Comparison of ENCODE assay signal across 8 mouse cellular contexts in genomic region chr5:88675443-88676387, GRCm38 (mm10). TPM values are rescaled to one million over a fixed set of nuclear protein-coding genes. Genes with fewer than 3 reads are reported as not detected.
A peak's percentile ranks its signal among the peaks of the same experiment; 100 is the strongest.
DNase-seq lines count a peak whose midpoint lies in the region; ATAC-seq and TF ChIP-seq lines count a peak whose summit lies in the region.

Gene Grsf1 (minus strand): TSS chr5:88676171.

- H3K9me3 ChIP-seq in G1E (replicated peaks), result no peaks in the 10 kb centered on the region
- H3K9me3 ChIP-seq in forebrain, postnatal 0 days (ENCODE audit: low read length), result no peaks in the 10 kb centered on the region
- no peaks in the 10 kb centered on the region for H3K9me3 ChIP-seq in lung, embryonic 16.5 days (ENCODE audit: control insufficient read depth, low read length)

- peak; percentile 89 for DNase-seq in G1E (ENCODE audit: low spot score)
- peak; percentile 94 to 96 for DNase-seq in cerebellum, adult 18-20 months
- peak; percentile 91 for DNase-seq in forebrain, postnatal 0 days
- peak; percentile 93 for DNase-seq in heart, postnatal 4 days
- DNase-seq in layer of hippocampus, adult 9-10 months (ENCODE audit: low spot score), result peak; percentile 38
- peak; percentile 72 for DNase-seq in ovary, postnatal 10 days (ENCODE audit: low spot score)
- DNase-seq in thymus, postnatal 10 days (ENCODE audit: low spot score in 2 of 2), result peak; percentile 88 to 92

- peak within 1 kb of the TSS; percentile 97 for H3K9ac ChIP-seq in forebrain, postnatal 0 days
- H3K9ac ChIP-seq in lung, embryonic 16.5 days (ENCODE audit: low read length), result peak within 1 kb of the TSS; percentile 96

- peak; percentile 76 for ATAC-seq in G1E (ENCODE audit: extremely low read depth, insufficient number of reproducible peaks, low FRiP score, poor library complexity, severe bottlenecking)
- peak; percentile 94 for ATAC-seq in forebrain, postnatal 0 days
- peak; percentile 93 for ATAC-seq in lung, embryonic 16.5 days (ENCODE audit: low read depth)

- peaks cover 13% of the 10 kb centered on the region for H3K4me1 ChIP-seq in G1E (ENCODE audit: insufficient read depth, low read depth, low read length)
- no peaks in the 10 kb centered on the region for H3K4me1 ChIP-seq in forebrain, postnatal 0 days (ENCODE audit: insufficient read depth)
- H3K4me1 ChIP-seq in lung, embryonic 16.5 days (replicated peaks; ENCODE audit: control insufficient read depth, insufficient read depth, low read length), result peaks cover 11% of the 10 kb centered on the region

- no peak for TF ChIP-seq CTCF in G1E (IDR thresholded peaks at IDR 0.05; ENCODE audit: low read depth, low read length)
- TF ChIP-seq CTCF in forebrain, postnatal 0 days (IDR thresholded peaks at IDR 0.05; ENCODE audit: low read depth), result peak; percentile 5; the same call in 1 of the 2 replicates

- peak within 1 kb of the TSS; percentile 93 for H3K27ac ChIP-seq in forebrain, postnatal 0 days (ENCODE audit: low read depth, low read length)
- H3K27ac ChIP-seq in lung, embryonic 16.5 days (ENCODE audit: low read length), result peak within 1 kb of the TSS; percentile 97

- 1% methylated on average over 92 of the region's 127 CpGs for WGBS in forebrain, postnatal 0 days
- under 1% methylated on average over 91 of the region's 127 CpGs for WGBS in lung, embryonic 16.5 days

- H3K4me2 ChIP-seq in forebrain, postnatal 0 days (ENCODE audit: low read depth), result peak within 1 kb of the TSS; percentile 79
- peak within 1 kb of the TSS; percentile 78 for H3K4me2 ChIP-seq in lung, embryonic 16.5 days (ENCODE audit: low read depth, low read length)

- H3K4me3 ChIP-seq in G1E (ENCODE audit: low read depth, low read length), result peak within 1 kb of the TSS; percentile 94
- peak within 1 kb of the TSS; percentile 90 for H3K4me3 ChIP-seq in forebrain, postnatal 0 days (ENCODE audit: low read depth, low read length)
- peak within 1 kb of the TSS; percentile 78 for H3K4me3 ChIP-seq in lung, embryonic 16.5 days (ENCODE audit: low read length)

- peaks cover 15% of the 10 kb centered on the region for H3K27me3 ChIP-seq in G1E (ENCODE audit: insufficient read depth, low read length)
- H3K27me3 ChIP-seq in forebrain, postnatal 0 days (ENCODE audit: insufficient read depth, low read length), result no peaks in the 10 kb centered on the region
- H3K27me3 ChIP-seq in lung, embryonic 16.5 days (ENCODE audit: control insufficient read depth, insufficient read depth, low read depth, low read length), result no peaks in the 10 kb centered on the region

- peaks cover 30% of the 10 kb centered on the region for H3K36me3 ChIP-seq in G1E (replicated peaks)
- H3K36me3 ChIP-seq in forebrain, postnatal 0 days (ENCODE audit: insufficient read depth), result 0 out of 2 replicates have a peak, but pooled peaks cover 7% of the 10 kb centered on the region
- H3K36me3 ChIP-seq in lung, embryonic 16.5 days (ENCODE audit: control insufficient read depth, insufficient read depth, low read length), result peaks cover 3% of the 10 kb centered on the region

RNA-seq across cellular contexts. Expression of gene Grsf1, which starts in this region (rescaled TPM):
- total RNA-seq in G1E (2014; fragmentation: Nextera tagmentation) (128 and 145 TPM in 2 replicates), G1E (2017) (110 and 130 TPM in 2 replicates)
- 57.3 and 87.8 TPM in 2 replicates for polyA plus RNA-seq in G1E (2012)
- total RNA-seq in forebrain, postnatal 0 days (2014; rRNA removed), result 51.9 and 68.0 TPM in 2 replicates
- 50.2 and 58.1 TPM in 2 replicates for polyA plus RNA-seq in forebrain, postnatal 0 days (2015; fragmentation: Nextera tagmentation; extraction: Ambion mirVana)
- total RNA-seq in heart, postnatal 4 days (2021), result 100 to 1,000 TPM; 180 to 186 TPM
- 30.8 and 47.7 TPM in 2 replicates for polyA plus RNA-seq in lung, embryonic 16.5 days (2015; fragmentation: Nextera tagmentation; extraction: Ambion mirVana)

Comparison
In these comparisons a context has a peak if more than half of its experiments do, and no peak if none do; other contexts are left out.
1. Peak in every context shown above with its lines: DNase-seq, ATAC-seq, H3K4me3 ChIP-seq and H3K27ac ChIP-seq.
2. DNase-seq: peak in every context shown above with its lines; median percentile 95 in cerebellum, adult 18-20 months; 93 in heart, postnatal 4 days; 91 in forebrain, postnatal 0 days; 90 in thymus, postnatal 10 days; 89 in G1E; 72 in ovary, postnatal 10 days; 38 in layer of hippocampus, adult 9-10 months.